Mouse (Mus musculus) midbrain, embryonic 13.5 days (tissue): ENCODE measurements around the gene Adgrf3. TPM values are rescaled to one million over a fixed set of nuclear protein-coding genes. Genes with fewer than 3 reads are reported as not detected.

Experiments
- ATAC-seq: fragments of 200-750 bp; cut with Nextera tagmentation; 2 replicates; pipeline ENCODE4 v1.8.0; 2017; ENCODE audit warnings: mild to moderate bottlenecking, moderate TSS enrichment, moderate library complexity
- H3K27ac ChIP-seq: fragments of 300-500 bp; sonication (generic); 2 replicates; pipeline ENCODE4 v1.5.1; 2015; ENCODE audit warnings: inconsistent platforms, mild to moderate bottlenecking, moderate library complexity
- H3K27me3 ChIP-seq: fragments of 300-500 bp; sonication (generic); 2 replicates; pipeline ENCODE4 v1.6.1; 2015; ENCODE audit warnings: mild to moderate bottlenecking, inconsistent platforms
- H3K36me3 ChIP-seq: fragments of 300-500 bp; sonication (generic); 2 replicates; pipeline ENCODE4 v1.6.1; 2015; ENCODE audit warnings: mild to moderate bottlenecking, inconsistent platforms
- H3K4me1 ChIP-seq: fragments of 300-500 bp; sonication (generic); replicated peaks from 2 replicates; pipeline ENCODE4 v1.6.1; 2015; ENCODE audit warnings: inconsistent platforms
- H3K4me2 ChIP-seq: fragments of 300-500 bp; sonication (generic); replicated peaks from 2 replicates; pipeline ENCODE4 v1.6.1; 2015; ENCODE audit warnings: moderate library complexity, mild to moderate bottlenecking, inconsistent platforms
- H3K4me3 ChIP-seq: fragments of 300-500 bp; sonication (generic); replicated peaks from 2 replicates; pipeline ENCODE4 v1.5.1; 2015; ENCODE audit warnings: mild to moderate bottlenecking, inconsistent platforms
- H3K9ac ChIP-seq: fragments of 300-500 bp; sonication (generic); replicated peaks from 2 replicates; pipeline ENCODE4 v1.6.1; 2015; ENCODE audit warnings: mild to moderate bottlenecking, inconsistent platforms
- H3K9me3 ChIP-seq: fragments of 300-500 bp; sonication (generic); 2 replicates; pipeline ENCODE4 v1.6.1; 2016; ENCODE audit warnings: mild to moderate bottlenecking, inconsistent platforms
- WGBS: fragments of 180-500 bp; shearing (Covaris S2); methylation state at CpG from one replicate; pipeline ENCODE4 v1.1.7; 2015; 5-methylcytosine and 5-hydroxymethylcytosine counted together
- polyA plus RNA-seq: library from polyadenylated mRNA; unstranded; fragments of >200 nt; fragmentation: Nextera tagmentation; extraction: Ambion mirVana; gene quantifications from 2 replicates; pipeline ENCODE4 v1.2.1, GENCODE M21; 2015

Gene Adgrf3
- polyA plus RNA-seq, 1 experiment from 2014 or later, result not detected

DNA sequence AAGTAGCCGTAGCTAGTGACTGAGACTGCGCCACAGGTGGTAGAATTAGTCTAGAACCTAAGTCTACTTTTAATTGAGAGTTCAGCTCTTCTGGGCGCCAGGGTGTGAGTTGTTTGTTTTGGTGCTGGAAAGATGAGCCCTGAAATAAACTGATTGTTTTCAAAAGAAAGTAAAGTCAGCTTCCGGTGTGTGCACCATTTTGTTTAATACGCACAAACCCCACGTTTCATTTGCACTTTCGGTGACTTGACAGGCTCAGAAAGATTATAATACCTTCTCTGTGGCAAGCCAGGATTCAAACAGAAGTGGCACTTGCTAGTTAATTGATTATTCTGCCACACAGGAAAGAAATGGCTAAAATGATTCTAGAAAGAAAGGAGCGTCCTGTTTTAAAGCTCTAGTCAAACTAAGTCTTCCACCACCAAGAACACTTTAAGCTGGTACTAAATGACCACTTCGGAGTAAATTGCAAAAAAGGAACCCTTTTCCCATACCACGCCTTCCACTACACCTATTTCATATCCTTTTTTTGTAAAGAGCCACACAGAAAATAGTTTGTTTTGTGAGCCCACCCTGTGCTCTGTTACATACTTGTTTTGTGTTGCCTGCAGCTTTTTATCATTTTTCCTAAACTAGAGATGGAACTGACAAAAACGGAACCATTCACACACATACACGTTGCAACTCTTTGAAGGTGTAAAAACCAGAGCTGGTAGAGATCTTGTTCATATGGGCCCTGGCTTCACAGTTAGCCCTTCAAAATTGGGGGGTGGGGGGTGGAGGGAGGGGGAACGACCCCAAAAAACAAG is 49.5 kb downstream of the Adgrf3 start:
- H3K4me2 ChIP-seq, result peak overlapping the region; percentile 70
- H3K9me3 ChIP-seq, result no peaks in the 10 kb centered on the region
- no peaks in the 10 kb centered on the region for H3K36me3 ChIP-seq
- peak overlapping the region; percentile 93 for H3K9ac ChIP-seq
- 40% methylated on average over 13 of the region's 13 CpGs for WGBS
- peak overlapping the region; percentile 80 for H3K4me3 ChIP-seq
- no peaks in the 10 kb centered on the region for H3K27me3 ChIP-seq
- H3K27ac ChIP-seq, result no peak overlapping the region
- ATAC-seq, result no peak
- H3K4me1 ChIP-seq, result peaks cover 23% of the 10 kb centered on the region

GRCm38 (mm10) chr5:30155395-30155792 is 50.1 kb downstream of the Adgrf3 start:
- peak overlapping the region; percentile 80 for H3K4me3 ChIP-seq
- peak overlapping the region; percentile 89 for H3K27ac ChIP-seq
- ATAC-seq, result peak; percentile 85
- no peaks in the 10 kb centered on the region for H3K27me3 ChIP-seq
- H3K4me2 ChIP-seq, result peak overlapping the region; percentile 70
- H3K9me3 ChIP-seq, result no peaks in the 10 kb centered on the region
- under 1% methylated on average over 31 of the region's 31 CpGs for WGBS
- H3K4me1 ChIP-seq, result peaks cover 23% of the 10 kb centered on the region
- no peaks in the 10 kb centered on the region for H3K36me3 ChIP-seq
- peak overlapping the region; percentile 93 for H3K9ac ChIP-seq

DNA sequence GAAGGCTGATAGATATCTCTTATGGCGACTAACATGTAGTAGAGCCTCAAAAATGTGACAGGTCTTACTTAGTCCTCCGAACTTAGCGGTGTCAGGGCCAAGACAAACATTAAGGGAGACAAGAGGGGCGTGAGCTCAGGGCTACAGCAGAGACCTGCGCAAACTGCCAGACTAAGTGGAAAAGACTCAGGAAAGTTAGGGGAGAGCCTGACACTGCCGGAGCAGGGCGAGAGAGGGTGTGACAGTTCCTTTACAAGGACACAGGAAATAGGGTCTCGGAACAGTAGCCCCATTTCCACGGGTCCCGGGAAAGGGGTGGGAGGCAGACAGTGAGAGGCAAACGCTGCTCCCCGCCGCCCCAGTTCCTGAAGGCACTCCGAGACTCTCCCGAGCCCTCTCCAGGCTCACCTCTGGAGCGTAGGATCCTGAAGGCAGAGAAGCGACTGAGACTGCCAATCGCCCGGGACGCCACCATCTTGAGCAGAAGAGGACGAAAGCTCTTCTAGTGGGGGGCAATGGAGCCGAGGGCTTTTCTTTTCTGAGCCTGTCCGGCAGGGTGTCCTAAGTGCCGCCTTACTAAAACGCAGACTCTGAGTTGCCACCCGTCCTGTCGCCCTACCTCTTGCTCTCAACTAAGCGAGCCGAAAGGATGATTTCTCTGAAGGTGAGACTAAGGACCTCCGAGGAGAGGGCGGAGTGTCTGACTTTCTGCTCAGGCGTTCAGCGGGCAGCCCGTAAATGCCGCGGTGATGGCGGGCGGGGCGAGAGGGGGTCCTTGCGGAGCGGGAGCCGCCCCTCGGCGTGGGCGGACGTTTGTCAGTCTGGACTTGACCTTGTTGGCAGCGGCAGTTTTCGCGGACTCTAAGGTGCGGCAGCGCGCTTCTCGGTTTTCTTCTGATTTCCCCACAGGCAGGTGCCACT is 50.8 kb downstream of the Adgrf3 start, which contains the start of the genes Hadha and Hadhb:
Gene Hadha (minus strand): TSS at position 689 of the 921 bp plus-strand sequence.
Gene Hadhb (plus strand): TSS at position 775 of the 921 bp plus-strand sequence.
- peak; percentile 94 for ATAC-seq
- H3K27ac ChIP-seq, result peak within 1 kb of the TSS; percentile 89
- 0% methylated on average over 53 of the region's 53 CpGs for WGBS

GRCm38 (mm10) chr5:30154013-30154412 is 51.5 kb downstream of the Adgrf3 start:
- 19% methylated on average over 4 of the region's 4 CpGs for WGBS
- H3K27ac ChIP-seq, result 0 out of 2 replicates have a peak overlapping the region, but pooled peaks have one; percentile 89

More for the DNA sequence above, 50.8 kb downstream of the Adgrf3 start, which contains the start of the genes Hadha and Hadhb:
- Histone ChIP-seq H3K4me2 (peak within 1 kb of the TSS; percentile 70), H3K36me3 (0 out of 2 replicates have a peak, but pooled peaks cover 3% of the 10 kb centered on the region), H3K27me3 (no peaks in the 10 kb centered on the region), H3K9ac (peak within 1 kb of the TSS; percentile 93), H3K4me3 (peak within 1 kb of the TSS; percentile 80), H3K4me1 (peaks cover 23% of the 10 kb centered on the region), H3K9me3 (no peaks in the 10 kb centered on the region)

DNA sequence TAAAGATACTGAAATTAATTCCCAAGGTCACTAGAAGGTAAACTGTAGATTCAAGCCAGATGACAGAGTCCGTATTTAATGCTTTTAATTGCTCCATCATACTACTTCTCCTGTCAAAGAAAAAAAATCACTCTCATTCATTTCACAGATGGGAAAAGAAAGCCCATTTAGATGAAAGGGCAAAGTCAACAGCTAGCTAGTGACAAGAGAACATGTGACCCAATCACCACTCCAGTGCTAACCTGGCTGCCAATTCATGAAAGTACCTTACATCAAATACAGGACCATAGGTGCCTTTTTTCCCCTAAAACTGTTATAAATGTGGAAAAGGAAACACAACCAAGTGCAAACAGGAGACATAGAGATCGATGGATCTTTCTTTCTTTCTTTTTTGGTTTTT is 52.3 kb downstream of the Adgrf3 start:
- Histone ChIP-seq H3K9ac (no peak overlapping the region), H3K4me3 (no peak overlapping the region), H3K9me3 (no peaks in the 10 kb centered on the region), H3K4me1 (peaks cover 23% of the 10 kb centered on the region), H3K27ac (no peak overlapping the region), H3K27me3 (no peaks in the 10 kb centered on the region), H3K36me3 (0 out of 2 replicates have a peak, but pooled peaks cover 3% of the 10 kb centered on the region), H3K4me2 (no peak overlapping the region)
- no peak for ATAC-seq
- 95% methylated on average over 2 of the region's 2 CpGs for WGBS

More at GRCm38 (mm10) chr5:30154013-30154412, 51.5 kb downstream of the Adgrf3 start:
- peak overlapping the region; percentile 70 for H3K4me2 ChIP-seq
- peaks cover 23% of the 10 kb centered on the region for H3K4me1 ChIP-seq
- peak overlapping the region; percentile 80 for H3K4me3 ChIP-seq
- no peaks in the 10 kb centered on the region for H3K27me3 ChIP-seq
- H3K36me3 ChIP-seq, result 0 out of 2 replicates have a peak, but pooled peaks cover 3% of the 10 kb centered on the region
- no peak for ATAC-seq
- H3K9ac ChIP-seq, result peak overlapping the region; percentile 93
- H3K9me3 ChIP-seq, result no peaks in the 10 kb centered on the region

GRCm38 (mm10) chr5:30152413-30152812 is 53.1 kb downstream of the Adgrf3 start:
- no peaks in the 10 kb centered on the region for H3K27me3 ChIP-seq
- ATAC-seq, result no peak
- peaks cover 23% of the 10 kb centered on the region for H3K4me1 ChIP-seq
- H3K36me3 ChIP-seq, result 0 out of 2 replicates have a peak, but pooled peaks cover 3% of the 10 kb centered on the region
- H3K9ac ChIP-seq, result no peak overlapping the region
- no peaks in the 10 kb centered on the region for H3K9me3 ChIP-seq
- no peak overlapping the region for H3K4me2 ChIP-seq
- 98% methylated on average over 1 of the region's 1 CpGs for WGBS
- H3K27ac ChIP-seq, result no peak overlapping the region
- no peak overlapping the region for H3K4me3 ChIP-seq

DNA sequence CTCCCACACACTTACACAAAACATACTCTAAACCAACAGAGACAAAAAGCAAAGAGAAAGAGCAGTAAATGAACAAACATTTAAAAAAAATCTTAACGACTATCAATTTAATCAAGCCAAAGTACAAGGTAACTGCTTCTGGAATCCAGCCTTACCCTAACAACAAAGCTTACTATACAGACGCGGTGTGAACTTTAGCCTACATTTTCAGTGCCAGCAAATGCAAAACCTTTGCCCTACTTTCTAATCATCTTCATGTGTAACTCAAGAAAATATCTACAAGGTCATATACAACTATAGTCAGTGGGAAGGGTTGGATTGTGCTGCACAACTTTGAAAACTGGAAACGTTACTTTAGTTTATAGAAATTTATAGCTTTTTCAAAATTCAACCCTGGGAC is 53.5 kb downstream of the Adgrf3 start:
- no peaks in the 10 kb centered on the region for H3K9me3 ChIP-seq
- WGBS, result 84% methylated on average over 4 of the region's 4 CpGs
- no peak overlapping the region for H3K27ac ChIP-seq

GRCm38 (mm10) chr5:30148133-30148920 is 57.2 kb downstream of the Adgrf3 start:
- no peak for ATAC-seq
- no peak overlapping the region for H3K4me3 ChIP-seq
- WGBS, result 87% methylated on average over 5 of the region's 5 CpGs
- H3K36me3 ChIP-seq, result peaks cover 36% of the 10 kb centered on the region
- H3K9ac ChIP-seq, result no peak overlapping the region
- H3K9me3 ChIP-seq, result no peaks in the 10 kb centered on the region
- H3K4me2 ChIP-seq, result no peak overlapping the region
- H3K4me1 ChIP-seq, result peaks cover 7% of the 10 kb centered on the region; the same call in 1 of the 2 replicates
- no peaks in the 10 kb centered on the region for H3K27me3 ChIP-seq
- no peak overlapping the region for H3K27ac ChIP-seq

More for the DNA sequence above, 53.5 kb downstream of the Adgrf3 start:
- no peak for ATAC-seq
- Histone ChIP-seq H3K9ac (no peak overlapping the region), H3K4me1 (peaks cover 23% of the 10 kb centered on the region), H3K4me3 (no peak overlapping the region), H3K36me3 (peaks cover 4% of the 10 kb centered on the region), H3K4me2 (no peak overlapping the region), H3K27me3 (no peaks in the 10 kb centered on the region)

GRCm38 (mm10) chr5:30146526-30146925 is 59.0 kb downstream of the Adgrf3 start:
- Histone ChIP-seq H3K9me3 (no peaks in the 10 kb centered on the region), H3K4me3 (no peak overlapping the region), H3K27me3 (no peaks in the 10 kb centered on the region), H3K9ac (no peak overlapping the region), H3K36me3 (peaks cover 51% of the 10 kb centered on the region), H3K27ac (no peak overlapping the region), H3K4me1 (no peaks in the 10 kb centered on the region), H3K4me2 (no peak overlapping the region)
- ATAC-seq, result no peak
- 93% methylated on average over 6 of the region's 6 CpGs for WGBS
